Mouse (Mus musculus) thymus, adult 2 months (tissue): ENCODE data around the gene Hamp. TPM values are rescaled to one million over a fixed set of nuclear protein-coding genes. Genes with fewer than 3 reads are reported as not detected.

Source experiments
- DNase-seq: peaks from one replicate; pipeline ENCODE4 v3.0.0; 2021
- H3K27ac ChIP-seq: fragments of 200-500 bp; 2 replicates; pipeline ENCODE4 v1.5.1; 2012; ENCODE audit warnings: low read length, control low read depth; ENCODE audit not compliant: control insufficient read depth, insufficient read depth
- H3K27me3 ChIP-seq: fragments of 200-500 bp; 2 replicates; pipeline ENCODE4 v1.6.1; 2012; ENCODE audit warnings: mild to moderate bottlenecking, low read length, moderate library complexity, mixed read lengths; ENCODE audit not compliant: control insufficient read depth, insufficient read depth
- H3K36me3 ChIP-seq: fragments of 200-500 bp; 2 replicates; pipeline ENCODE4 v1.6.1; 2012; ENCODE audit warnings: mild to moderate bottlenecking, low read length, moderate library complexity; ENCODE audit not compliant: control insufficient read depth, insufficient read depth
- H3K4me1 ChIP-seq: fragments of 200-500 bp; replicated peaks from 2 replicates; pipeline ENCODE4 v1.6.1; 2012; ENCODE audit warnings: low read length; ENCODE audit not compliant: control insufficient read depth, insufficient read depth
- H3K4me3 ChIP-seq: fragments of 200-500 bp; 2 replicates; pipeline ENCODE4 v1.5.1; 2012; ENCODE audit warnings: mild to moderate bottlenecking, low read length, control low read depth, moderate library complexity; ENCODE audit not compliant: control insufficient read depth, insufficient read depth
- CTCF ChIP-seq: fragments of 200-500 bp; IDR thresholded peaks from 2 replicates; pipeline ENCODE4 v1.5.1; 2012; ENCODE audit warnings: mild to moderate bottlenecking, control low read depth, low read length, moderate library complexity, borderline replicate concordance; ENCODE audit not compliant: control insufficient read depth, poor library complexity, insufficient read depth; ENCODE audit errors: extremely low read depth
- POLR2A ChIP-seq: fragments of 200-500 bp; IDR thresholded peaks from 2 replicates; pipeline ENCODE4 v1.6.1; 2012; ENCODE audit warnings: mild to moderate bottlenecking, low read length, control low read depth, moderate library complexity; ENCODE audit not compliant: control insufficient read depth, poor library complexity, insufficient read depth; ENCODE audit errors: extremely low read depth
- WGBS: fragments of 180-500 bp; shearing (Covaris S2); methylation state at CpG from one replicate; pipeline ENCODE4 v1.1.7; 2018; 5-methylcytosine and 5-hydroxymethylcytosine counted together
- polyA plus RNA-seq: library from polyadenylated mRNA; depleted of rRNA; stranded (reverse); fragments of >200 nt; gene quantifications from 2 replicates; pipeline ENCODE4 v1.2.3, GENCODE M21; 2012

The Hamp gene
- polyA plus RNA-seq, 1 experiment, result 23.6 TPM

- 81% methylated on average over 14 of the region's 14 CpGs for WGBS
- TF ChIP-seq CTCF, result no peak
These were observed 21.8 kb upstream of the Hamp start for GRCm38 (mm10) chr7:30965677-30966076.

GRCm38 (mm10) chr7:30964366-30964765 lies 20.5 kb upstream of the Hamp start:
- peaks cover 23% of the 10 kb centered on the region for H3K4me1 ChIP-seq
- TF ChIP-seq POLR2A (no peak), CTCF (no peak)
- H3K36me3 ChIP-seq, result no peaks in the 10 kb centered on the region
- no peak overlapping the region for H3K27ac ChIP-seq
- no peak for DNase-seq
- no peak overlapping the region for H3K4me3 ChIP-seq
- H3K27me3 ChIP-seq, result no peaks in the 10 kb centered on the region
- 96% methylated on average over 7 of the region's 7 CpGs for WGBS

More at GRCm38 (mm10) chr7:30965677-30966076, 21.8 kb upstream of the Hamp start:
- Histone ChIP-seq H3K4me1 (peaks cover 23% of the 10 kb centered on the region), H3K27me3 (no peaks in the 10 kb centered on the region), H3K4me3 (no peak overlapping the region), H3K27ac (no peak overlapping the region), H3K36me3 (no peaks in the 10 kb centered on the region)
- DNase-seq, result no peak

- Histone ChIP-seq H3K27me3 (no peaks in the 10 kb centered on the region), H3K27ac (no peak overlapping the region), H3K36me3 (no peaks in the 10 kb centered on the region), H3K4me3 (no peak overlapping the region), H3K4me1 (peaks cover 29% of the 10 kb centered on the region)
- 93% methylated on average over 5 of the region's 5 CpGs for WGBS
- TF ChIP-seq POLR2A (no peak), CTCF (no peak)
- DNase-seq, result no peak
These were observed 19.0 kb upstream of the Hamp start for GRCm38 (mm10) chr7:30962862-30963261.

- TF ChIP-seq POLR2A, result no peak
- no peak for TF ChIP-seq CTCF
- peaks cover 12% of the 10 kb centered on the region for H3K4me1 ChIP-seq
- 97% methylated on average over 6 of the region's 6 CpGs for WGBS
- 0 out of 2 replicates have a peak, but pooled peaks cover 2% of the 10 kb centered on the region for H3K36me3 ChIP-seq
- no peak overlapping the region for H3K4me3 ChIP-seq
- H3K27ac ChIP-seq, result no peak overlapping the region
- H3K27me3 ChIP-seq, result no peaks in the 10 kb centered on the region
- DNase-seq, result no peak
These were observed 16.0 kb upstream of the Hamp start for GRCm38 (mm10) chr7:30959786-30960349.

GRCm38 (mm10) chr7:30958866-30959487 lies 15.1 kb upstream of the Hamp start:
- Histone ChIP-seq H3K27ac (no peak overlapping the region), H3K4me3 (no peak overlapping the region), H3K36me3 (peaks cover 11% of the 10 kb centered on the region), H3K27me3 (no peaks in the 10 kb centered on the region), H3K4me1 (peaks cover 12% of the 10 kb centered on the region)
- no peak for DNase-seq
- 96% methylated on average over 9 of the region's 9 CpGs for WGBS
- TF ChIP-seq POLR2A (no peak), CTCF (no peak)

GRCm38 (mm10) chr7:30958109-30958865 lies 14.5 kb upstream of the Hamp start:
- no peaks in the 10 kb centered on the region for H3K27me3 ChIP-seq
- H3K4me1 ChIP-seq, result peaks cover 12% of the 10 kb centered on the region
- TF ChIP-seq POLR2A (no peak), CTCF (no peak)
- H3K4me3 ChIP-seq, result peak overlapping the region; percentile 70
- 89% methylated on average over 28 of the region's 28 CpGs for WGBS
- peaks cover 18% of the 10 kb centered on the region for H3K36me3 ChIP-seq
- H3K27ac ChIP-seq, result no peak overlapping the region
- DNase-seq, result peak; percentile 27
